Mouse (Mus musculus): ENCODE data around the gene Rdh16.
"Not testable (repeated sequence)": the region's sequence is repeated elsewhere in the genome, so short reads cannot be mapped to it uniquely, and the experiment has no call there.

- TF ChIP-seq CTCF (IDR thresholded peaks at IDR 0.05; ENCODE audit: extremely low read depth, insufficient read length, insufficient replicate concordance, low read depth, low read length); POLR2A (IDR thresholded peaks at IDR 0.05; ENCODE audit: low read depth, low read length): not testable (repeated sequence)
Measured at GRCm38 (mm10) chr10:127834186-127834585, 33.2 kb downstream of the Rdh16 start.
